Mouse (Mus musculus) MEL (cell line): ENCODE data around the gene Vps53. TPM values are rescaled to one million over a fixed set of nuclear protein-coding genes. Genes with fewer than 3 reads are reported as not detected.

Experiments
- DNase-seq: peaks from one replicate; pipeline ENCODE4 v3.0.0; 2011; ENCODE audit warnings: low read depth, low spot score
- H3K27ac ChIP-seq: 2 replicates; pipeline ENCODE4 v1.5.1; 2012; ENCODE audit warnings: low read depth, mild to moderate bottlenecking, control low read depth, low read length, moderate library complexity; ENCODE audit not compliant: control insufficient read depth
- H3K27me3 ChIP-seq, 2 experiments: fragments of 150-350 bp in 1 of 2; sonication (generic) in 1 of 2; 2 replicates each; pipeline ENCODE4 v1.6.1; 2012; ENCODE audit warnings: low read length in 2 of 2, mild to moderate bottlenecking in 2 of 2, improper control_type of control experiment in 1 of 2, moderate library complexity in 1 of 2; ENCODE audit not compliant: insufficient read depth in 2 of 2, control insufficient read depth in 1 of 2
- H3K36me3 ChIP-seq, 2 experiments: 2 replicates each; pipeline ENCODE4 v1.6.1; 2012 to 2014; ENCODE audit warnings: low read length in 2 of 2, improper control_type of control experiment in 1 of 2, inconsistent platforms in 1 of 2, mild to moderate bottlenecking in 1 of 2; ENCODE audit not compliant: insufficient read depth in 2 of 2, control insufficient read depth in 1 of 2
- H3K4me1 ChIP-seq, 2 experiments: fragments of 150-350 bp in 1 of 2; sonication (generic) in 1 of 2; 2 replicates each; pipeline ENCODE4 v1.6.1; 2012; ENCODE audit warnings: low read length in 2 of 2, improper control_type of control experiment in 1 of 2, mild to moderate bottlenecking in 1 of 2; ENCODE audit not compliant: insufficient read depth in 2 of 2, control insufficient read depth in 1 of 2
- H3K4me3 ChIP-seq, 2 experiments: fragments of 150-350 bp in 1 of 2; sonication (generic) in 1 of 2; 2 replicates each; pipeline ENCODE4 v1.5.1; 2012; ENCODE audit warnings: low read depth in 2 of 2, low read length in 2 of 2, mild to moderate bottlenecking in 2 of 2, moderate library complexity in 2 of 2, control low read depth in 1 of 2, improper control_type of control experiment in 1 of 2; ENCODE audit not compliant: control insufficient read depth in 1 of 2, insufficient read depth in 1 of 2
- H3K79me2 ChIP-seq: 2 replicates; pipeline ENCODE4 v1.6.1; 2012; ENCODE audit warnings: mild to moderate bottlenecking, low read length, moderate library complexity; ENCODE audit not compliant: control insufficient read depth, poor library complexity, insufficient read depth
- H3K9ac ChIP-seq: 2 replicates; pipeline ENCODE4 v1.6.1; 2012; ENCODE audit warnings: low read depth, mild to moderate bottlenecking, control low read depth, low read length, moderate library complexity; ENCODE audit not compliant: control insufficient read depth, poor library complexity, severe bottlenecking
- H3K9me3 ChIP-seq: fragments of 150-350 bp; sonication (generic); replicated peaks from 2 replicates; pipeline ENCODE4 v1.6.1; 2012; ENCODE audit warnings: mild to moderate bottlenecking, low read length, improper control_type of control experiment, moderate library complexity; ENCODE audit not compliant: insufficient read depth
- BHLHE40 ChIP-seq: IDR thresholded peaks from 2 replicates; pipeline ENCODE4 v1.6.1; 2012; ENCODE audit warnings: low read depth, mild to moderate bottlenecking, inconsistent platforms, low read length, improper control_type of control experiment, borderline replicate concordance
- CTCF ChIP-seq, 3 experiments: IDR thresholded peaks in 2 of 3; conservative IDR thresholded peaks in 1 of 3; 2 replicates each; pipeline ENCODE4 v1.5.1; 2011 to 2012; ENCODE audit warnings: low read length in 3 of 3, low read depth in 2 of 3, mild to moderate bottlenecking in 2 of 3, improper control_type of control experiment in 1 of 3, inconsistent platforms in 1 of 3, mixed read lengths in 1 of 3, moderate library complexity in 1 of 3; ENCODE audit not compliant: control insufficient read depth in 1 of 3, insufficient read depth in 1 of 3, poor library complexity in 1 of 3, severe bottlenecking in 1 of 3
- E2F4 ChIP-seq: IDR thresholded peaks from 2 replicates; pipeline ENCODE4 v1.6.1; 2011; ENCODE audit warnings: low read depth, low read length, improper control_type of control experiment, borderline replicate concordance
- ELF1 ChIP-seq: IDR thresholded peaks from 2 replicates; pipeline ENCODE4 v1.6.1; 2014; ENCODE audit warnings: low read depth, mild to moderate bottlenecking, inconsistent platforms, low read length, improper control_type of control experiment, moderate library complexity
- GATA1 ChIP-seq: IDR thresholded peaks from 2 replicates; pipeline ENCODE4 v1.6.1; 2011; ENCODE audit warnings: low read depth, low read length, improper control_type of control experiment
- HCFC1 ChIP-seq: IDR thresholded peaks from 2 replicates; pipeline ENCODE4 v1.6.1; 2012; ENCODE audit warnings: low read depth, mild to moderate bottlenecking, inconsistent platforms, low read length, improper control_type of control experiment, moderate library complexity
- JUND ChIP-seq: IDR thresholded peaks from 2 replicates; pipeline ENCODE4 v1.6.1; 2011; ENCODE audit warnings: low read depth, mild to moderate bottlenecking, improper control_type of control experiment, low read length
- KAT2A ChIP-seq: conservative IDR thresholded peaks from 2 replicates; pipeline ENCODE4 v1.6.1; 2012; ENCODE audit warnings: low read depth, low read length, improper control_type of control experiment, inconsistent platforms
- MAFK ChIP-seq: IDR thresholded peaks from 2 replicates; pipeline ENCODE4 v1.6.1; 2011; ENCODE audit warnings: low read depth, mild to moderate bottlenecking, low read length, improper control_type of control experiment, borderline replicate concordance
- MEF2A ChIP-seq: IDR thresholded peaks from 2 replicates; pipeline ENCODE4 v1.6.1; 2014; ENCODE audit warnings: low read depth, mild to moderate bottlenecking, inconsistent platforms, low read length, improper control_type of control experiment; ENCODE audit not compliant: poor library complexity, insufficient replicate concordance, severe bottlenecking; ENCODE audit errors: extremely low read depth
- MYB ChIP-seq: IDR thresholded peaks from 2 replicates; pipeline ENCODE4 v1.6.1; 2011; ENCODE audit warnings: mild to moderate bottlenecking, low read depth, low read length, improper control_type of control experiment
- MYC ChIP-seq: IDR thresholded peaks from 2 replicates; pipeline ENCODE4 v1.6.1; 2011; ENCODE audit warnings: low read depth, mild to moderate bottlenecking, low read length, improper control_type of control experiment, moderate library complexity
- POLR2AphosphoS2 ChIP-seq: IDR thresholded peaks from 2 replicates; pipeline ENCODE4 v1.6.1; 2011; ENCODE audit warnings: low read length, improper control_type of control experiment
- RCOR1 ChIP-seq: IDR thresholded peaks from 2 replicates; pipeline ENCODE4 v1.6.1; 2012; ENCODE audit warnings: low read depth, mild to moderate bottlenecking, inconsistent platforms, low read length, improper control_type of control experiment
- SMC3 ChIP-seq: IDR thresholded peaks from 2 replicates; pipeline ENCODE4 v1.6.1; 2011; ENCODE audit warnings: low read depth, low read length, improper control_type of control experiment
- TBP ChIP-seq: IDR thresholded peaks from 2 replicates; pipeline ENCODE4 v1.8.0; 2011; ENCODE audit warnings: low read depth, low read length, improper control_type of control experiment
- UBTF ChIP-seq: IDR thresholded peaks from 2 replicates; pipeline ENCODE4 v1.6.1; 2012; ENCODE audit warnings: low read depth, mild to moderate bottlenecking, inconsistent platforms, low read length, improper control_type of control experiment, moderate library complexity, borderline replicate concordance; ENCODE audit not compliant: insufficient read depth
- ZC3H11A ChIP-seq: IDR thresholded peaks from 2 replicates; pipeline ENCODE4 v1.6.1; 2012; ENCODE audit warnings: low read depth, mild to moderate bottlenecking, inconsistent platforms, low read length, improper control_type of control experiment
- ZNF384 ChIP-seq: IDR thresholded peaks from 2 replicates; pipeline ENCODE4 v1.6.1; 2012; ENCODE audit warnings: low read depth, mild to moderate bottlenecking, inconsistent platforms, low read length, improper control_type of control experiment
- polyA plus RNA-seq, 2 experiments: library from polyadenylated mRNA; stranded (reverse) in 1 of 2; unstranded in 1 of 2; fragments of >175 nt in 1 of 2; fragments of >200 nt in 1 of 2; gene quantifications; 2 replicates each; pipeline versions ENCODE4 v1.2.1 to v1.2.4; 2012; ENCODE audit warnings: low replicate concordance in 2 of 2, low read depth in 1 of 2; ENCODE audit not compliant: insufficient read length in 2 of 2, insufficient read depth in 1 of 2, missing spikeins in 1 of 2
- total RNA-seq: library from RNA; depleted of rRNA; stranded (reverse); fragments of 300-350 nt; gene quantifications from 2 replicates; pipeline ENCODE4 v1.2.3, GENCODE M21; 2012

The Vps53 gene
- total and polyA plus RNA-seq, 3 experiments: 38.4 to 50.4 TPM; not detected in 1

DNA sequence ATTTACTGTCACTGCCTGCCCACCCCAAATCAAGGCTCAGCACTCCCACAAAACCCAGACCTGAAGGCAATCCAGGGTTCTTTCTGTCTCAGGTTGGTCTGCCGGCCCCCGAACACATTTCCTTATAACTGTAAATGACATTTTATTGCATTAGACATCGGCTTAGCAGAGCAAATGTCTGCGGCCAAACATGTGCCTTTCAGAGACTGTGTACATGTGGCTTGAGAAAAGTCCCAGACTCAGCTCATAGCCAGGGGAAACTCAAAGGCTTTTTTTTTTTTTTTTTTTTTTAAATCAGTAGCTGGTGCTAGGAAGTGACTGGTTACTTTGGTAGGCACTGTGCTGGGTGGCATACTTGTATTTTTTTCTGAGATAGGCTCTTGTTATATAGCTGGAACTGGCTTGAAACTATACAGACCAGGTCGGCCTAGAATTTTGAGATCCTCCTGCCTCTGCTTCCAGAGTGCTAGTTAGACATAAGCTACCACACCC, 36.6 kb upstream of the Vps53 start:
- Histone ChIP-seq H3K9me3 (no peaks in the 10 kb centered on the region), H3K4me3 (peak overlapping the region in 1 of 2 experiments; percentile 78; a peak in 1 of 4 replicates)
- no peak for TF ChIP-seq ZC3H11A
- peak; percentile 86 for TF ChIP-seq ZNF384
- TF ChIP-seq GATA1: no peak; the same call in 1 of the 2 replicates
- peak; percentile 48; the same call in 1 of the 2 replicates for TF ChIP-seq JUND
- no peak for TF ChIP-seq MEF2A
- TF ChIP-seq MYC: no peak
- no peak for TF ChIP-seq ELF1
- peak; percentile 2; the same call in 1 of the 2 replicates for TF ChIP-seq POLR2AphosphoS2
- no peak for TF ChIP-seq TBP
- TF ChIP-seq HCFC1: 0 out of 2 replicates have a peak, but pooled peaks have one; percentile 0
- TF ChIP-seq, all 39 proteins: peak for 4
- Histone ChIP-seq H3K79me2 (peaks cover 9% of the 10 kb centered on the region), H3K9ac (no peak overlapping the region; the same call in 1 of the 2 replicates), H3K4me1 (peaks cover 2 to 15% of the 10 kb centered on the region in 2 experiments; a peak in 3 of 4 replicates), H3K27ac (peak overlapping the region; percentile 70; the same call in 1 of the 2 replicates), H3K27me3 (no peaks in the 10 kb centered on the region), H3K36me3 (peaks cover 0 to 9% of the 10 kb centered on the region in 2 experiments; a peak in 2 of 4 replicates)
- DNase-seq: no peak

DNA sequence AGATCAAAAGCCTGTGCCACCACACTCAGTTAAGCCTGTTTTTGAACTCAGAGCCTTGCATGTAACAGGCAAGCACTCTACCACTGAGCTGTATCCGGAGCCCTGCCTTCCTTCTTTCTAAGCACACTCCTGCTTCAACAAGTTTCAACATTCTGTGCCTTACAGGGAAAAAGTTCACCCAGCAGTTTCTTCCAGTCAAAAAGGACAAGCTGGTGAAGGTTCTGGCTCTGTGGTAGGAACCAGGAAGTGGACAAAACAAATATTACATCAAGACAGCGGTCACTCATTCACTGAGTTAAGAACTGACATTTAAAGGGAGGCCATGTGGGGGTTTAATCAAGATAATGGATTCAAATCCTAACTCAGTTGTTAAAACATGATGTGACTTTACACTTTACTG, 35.6 kb upstream of the Vps53 start:
- Histone ChIP-seq H3K4me3 (no peak overlapping the region), H3K36me3 (peaks cover 0 to 18% of the 10 kb centered on the region in 2 experiments; a peak in 2 of 4 replicates), H3K27me3 (no peaks in the 10 kb centered on the region), H3K79me2 (peaks cover 9% of the 10 kb centered on the region), H3K9me3 (no peaks in the 10 kb centered on the region), H3K9ac (no peak overlapping the region), H3K27ac (no peak overlapping the region), H3K4me1 (peaks cover 4 to 23% of the 10 kb centered on the region in 2 experiments; a peak in 3 of 4 replicates)
- TF ChIP-seq ZC3H11A (no peak), CTCF (IDR thresholded peaks at IDR 0.05 in 2 of 3, conservative IDR thresholded peaks at IDR 0.05 in 1 of 3; ENCODE audit: control insufficient read depth in 1 of 3, insufficient read depth in 1 of 3, low read depth in 2 of 3, low read length in 3 of 3, poor library complexity in 1 of 3, severe bottlenecking in 1 of 3) (no peak), KAT2A (no peak), MYB (no peak), POLR2AphosphoS2 (no peak), MAFK (no peak), UBTF (no peak), ELF1 (no peak), E2F4 (no peak), RCOR1 (no peak), SMC3 (no peak), BHLHE40 (no peak)
- DNase-seq: no peak
